Mouse (Mus musculus) ES-Bruce4 (cell line): ENCODE results near the gene Vti1b. TPM values are rescaled to one million over a fixed set of nuclear protein-coding genes. Genes with fewer than 3 reads are reported as not detected.
"Not testable (repeated sequence)": the region's sequence is repeated elsewhere in the genome, so short reads cannot be mapped to it uniquely, and the experiment has no call there.

ENCODE experiments used
- H3K27ac ChIP-seq: 2 replicates; pipeline ENCODE4 v1.5.1; 2012; ENCODE audit warnings: low read length, inconsistent platforms; ENCODE audit not compliant: insufficient read depth
- H3K27me3 ChIP-seq: 2 replicates; pipeline ENCODE4 v1.6.1; 2012; ENCODE audit warnings: mild to moderate bottlenecking, low read length, inconsistent platforms; ENCODE audit not compliant: control insufficient read depth, poor library complexity, insufficient read depth, severe bottlenecking
- H3K36me3 ChIP-seq: 2 replicates; pipeline ENCODE4 v1.6.1; 2012; ENCODE audit warnings: inconsistent platforms, mild to moderate bottlenecking, low read length, moderate library complexity; ENCODE audit not compliant: control insufficient read depth, poor library complexity, insufficient read depth, severe bottlenecking
- H3K4me1 ChIP-seq: one replicate; pipeline ENCODE4 v1.8.1; 2011; ENCODE audit warnings: low read length; ENCODE audit not compliant: control insufficient read depth, insufficient read depth
- H3K4me3 ChIP-seq: 2 replicates; pipeline ENCODE4 v1.5.1; 2011; ENCODE audit warnings: low read depth, mild to moderate bottlenecking, low read length
- H3K9ac ChIP-seq: 2 replicates; pipeline ENCODE4 v1.6.1; 2012; ENCODE audit warnings: low read depth, mild to moderate bottlenecking, inconsistent platforms; ENCODE audit not compliant: poor library complexity, severe bottlenecking
- H3K9me3 ChIP-seq: replicated peaks from 2 replicates; pipeline ENCODE4 v1.6.1; 2012; ENCODE audit warnings: mild to moderate bottlenecking, low read length, inconsistent platforms; ENCODE audit not compliant: control insufficient read depth, poor library complexity, insufficient read depth, severe bottlenecking
- CTCF ChIP-seq: IDR thresholded peaks from one replicate; pipeline ENCODE4 v1.8.1; 2011; ENCODE audit warnings: low read depth, low read length
- EP300 ChIP-seq: IDR thresholded peaks from 2 replicates; pipeline ENCODE4 v1.6.1; 2011; ENCODE audit warnings: low read depth, low read length; ENCODE audit not compliant: insufficient read depth
- POLR2A ChIP-seq: IDR thresholded peaks from one replicate; pipeline ENCODE4 v1.8.1; 2011; ENCODE audit warnings: low read length; ENCODE audit not compliant: insufficient read depth
- polyA plus RNA-seq: library from polyadenylated mRNA; stranded (reverse); fragments of >200 nt; gene quantifications from 2 replicates; pipeline ENCODE4 v1.2.4, GENCODE M21; 2011; ENCODE audit warnings: low read depth; ENCODE audit not compliant: missing spikeins, insufficient read depth, insufficient read length

The Vti1b gene
- polyA plus RNA-seq, 1 experiment = 58.9 TPM

- no peak overlapping the region for H3K9ac ChIP-seq
- no peaks in the 10 kb centered on the region for H3K27me3 ChIP-seq
- no peaks in the 10 kb centered on the region for H3K9me3 ChIP-seq
- H3K4me1 ChIP-seq = no peaks in the 10 kb centered on the region
- TF ChIP-seq POLR2A = no peak
- TF ChIP-seq EP300 = no peak
- TF ChIP-seq CTCF = no peak
- H3K36me3 ChIP-seq = no peaks in the 10 kb centered on the region
- H3K27ac ChIP-seq = no peak overlapping the region
- no peak overlapping the region for H3K4me3 ChIP-seq
Measured at GRCm38 (mm10) chr12:79197105-79197504, 24.6 kb upstream of the Vti1b start.

GRCm38 (mm10) chr12:79193441-79193840 is 21.0 kb upstream of the Vti1b start:
- no peak overlapping the region for H3K9ac ChIP-seq
- TF ChIP-seq POLR2A (no peak), CTCF (peak; percentile 45)
- no peaks in the 10 kb centered on the region for H3K4me1 ChIP-seq
- H3K9me3 ChIP-seq = no peaks in the 10 kb centered on the region
- H3K4me3 ChIP-seq = no peak overlapping the region
- H3K36me3 ChIP-seq = peaks cover 1% of the 10 kb centered on the region; the same call in 1 of the 2 replicates
- no peaks in the 10 kb centered on the region for H3K27me3 ChIP-seq
- H3K27ac ChIP-seq = no peak overlapping the region

- no peaks in the 10 kb centered on the region for H3K4me1 ChIP-seq
- no peaks in the 10 kb centered on the region for H3K9me3 ChIP-seq
- peak within 1 kb of the TSS; percentile 54 for H3K9ac ChIP-seq
- no peak for TF ChIP-seq CTCF
- TF ChIP-seq POLR2A = no peak
- no peak for TF ChIP-seq EP300
- H3K4me3 ChIP-seq = peak within 1 kb of the TSS; percentile 79
- H3K27ac ChIP-seq = peak within 1 kb of the TSS; percentile 29; the same call in 1 of the 2 replicates
- no peaks in the 10 kb centered on the region for H3K27me3 ChIP-seq
- peaks cover 14% of the 10 kb centered on the region for H3K36me3 ChIP-seq
Measured at GRCm38 (mm10) chr12:79192193-79192592, 19.7 kb upstream of the Vti1b start, which contains the start of gene Rdh11. Gene Rdh11, minus strand, starts transcription at chr12:79192293.

GRCm38 (mm10) chr12:79191701-79192100 is 19.2 kb upstream of the Vti1b start:
- no peak overlapping the region for H3K27ac ChIP-seq

GRCm38 (mm10) chr12:79190931-79191673 is 18.6 kb upstream of the Vti1b start:
- Histone ChIP-seq H3K27me3 (no peaks in the 10 kb centered on the region), H3K9ac (peak overlapping the region; percentile 54), H3K9me3 (no peaks in the 10 kb centered on the region), H3K36me3 (peaks cover 24% of the 10 kb centered on the region), H3K4me1 (no peaks in the 10 kb centered on the region), H3K4me3 (peak overlapping the region; percentile 79), H3K27ac (peak overlapping the region; percentile 29; the same call in 1 of the 2 replicates)
- TF ChIP-seq CTCF (no peak), POLR2A (no peak), EP300 (no peak)

More at GRCm38 (mm10) chr12:79191701-79192100, 19.2 kb upstream of the Vti1b start:
- Histone ChIP-seq H3K4me1 (no peaks in the 10 kb centered on the region), H3K9me3 (no peaks in the 10 kb centered on the region), H3K4me3 (peak overlapping the region; percentile 79), H3K36me3 (peaks cover 18% of the 10 kb centered on the region), H3K27me3 (no peaks in the 10 kb centered on the region), H3K9ac (peak overlapping the region; percentile 54)
- TF ChIP-seq POLR2A (no peak), CTCF (no peak), EP300 (no peak)

GRCm38 (mm10) chr12:79185160-79185559 is 12.7 kb upstream of the Vti1b start:
- peaks cover 69% of the 10 kb centered on the region for H3K36me3 ChIP-seq
- H3K9ac ChIP-seq, H3K9me3 ChIP-seq, H3K4me1 ChIP-seq, H3K27me3 ChIP-seq, H3K27ac ChIP-seq, H3K4me3 ChIP-seq: not testable (repeated sequence)
